Mouse (Mus musculus) liver, postnatal 0 days (tissue): ENCODE data around the gene Fcrla. TPM values are rescaled to one million over a fixed set of nuclear protein-coding genes. Genes with fewer than 3 reads are reported as not detected.
A peak's percentile ranks its signal among the peaks of the same experiment; 100 is the strongest.

Source experiments
- ATAC-seq: fragments of 200-750 bp; cut with Nextera tagmentation; 2 replicates; pipeline ENCODE4 v1.8.0; 2017; ENCODE audit warnings: mild to moderate bottlenecking, moderate library complexity
- DNase-seq: peaks from one replicate; pipeline ENCODE4 v3.0.0-alpha.2; 2016
- H3K27ac ChIP-seq: fragments of 300-500 bp; sonication (generic); 2 replicates; pipeline ENCODE4 v1.5.1; 2014; ENCODE audit warnings: antibody characterized with exemption, moderate library complexity, mild to moderate bottlenecking, low read depth
- H3K27me3 ChIP-seq: fragments of 300-500 bp; sonication (generic); 2 replicates; pipeline ENCODE4 v1.6.1; 2014; ENCODE audit warnings: low read length, control low read depth, mixed read lengths; ENCODE audit not compliant: insufficient read depth
- H3K36me3 ChIP-seq: fragments of 300-500 bp; sonication (generic); replicated peaks from 2 replicates; pipeline ENCODE4 v1.6.1; 2014; ENCODE audit warnings: mild to moderate bottlenecking, control low read depth, low read length, moderate library complexity, mixed read lengths; ENCODE audit not compliant: insufficient read depth
- H3K4me1 ChIP-seq: fragments of 300-500 bp; sonication (generic); 2 replicates; pipeline ENCODE4 v1.6.1; 2014; ENCODE audit warnings: antibody characterized with exemption, mild to moderate bottlenecking, control low read depth; ENCODE audit not compliant: insufficient read depth
- H3K4me2 ChIP-seq: fragments of 300-500 bp; sonication (generic); 2 replicates; pipeline ENCODE4 v1.6.1; 2014; ENCODE audit warnings: low read depth, mild to moderate bottlenecking, low read length, moderate library complexity, mixed read lengths
- H3K4me3 ChIP-seq: fragments of 300-500 bp; sonication (generic); 2 replicates; pipeline ENCODE4 v1.5.1; 2014; ENCODE audit warnings: low read depth, low read length
- H3K9ac ChIP-seq: fragments of 300-500 bp; sonication (generic); replicated peaks from 2 replicates; pipeline ENCODE4 v1.6.1; 2014; ENCODE audit warnings: mild to moderate bottlenecking, moderate library complexity
- H3K9me3 ChIP-seq: fragments of 300-500 bp; sonication (generic); 2 replicates; pipeline ENCODE4 v1.6.1; 2016; ENCODE audit warnings: mild to moderate bottlenecking, control low read depth, low read length, mixed read lengths
- CTCF ChIP-seq: sonication (generic); IDR thresholded peaks from 2 replicates; pipeline ENCODE4 v1.5.1; 2016; ENCODE audit warnings: antibody characterized with exemption, low read depth
- EP300 ChIP-seq: IDR thresholded peaks from 2 replicates; pipeline ENCODE4 v1.6.1; 2016; ENCODE audit warnings: antibody characterized with exemption, low read depth, mild to moderate bottlenecking
- WGBS: fragments of 180-500 bp; shearing (Covaris S2); extraction: QIAGEN DNeasy Blood & Tissue Kit; methylation state at CpG from one replicate; pipeline ENCODE4 v1.1.7; 2014; ENCODE audit not compliant: insufficient replicate concordance; 5-methylcytosine and 5-hydroxymethylcytosine counted together
- polyA plus RNA-seq: library from polyadenylated mRNA; unstranded; fragments of >200 nt; fragmentation: Nextera tagmentation; extraction: Ambion mirVana; gene quantifications from 2 replicates; pipeline ENCODE4 v1.2.1, GENCODE M21; 2015

Fcrla gene
- polyA plus RNA-seq, 1 experiment from 2014 or later, result 10.4 TPM

DNA sequence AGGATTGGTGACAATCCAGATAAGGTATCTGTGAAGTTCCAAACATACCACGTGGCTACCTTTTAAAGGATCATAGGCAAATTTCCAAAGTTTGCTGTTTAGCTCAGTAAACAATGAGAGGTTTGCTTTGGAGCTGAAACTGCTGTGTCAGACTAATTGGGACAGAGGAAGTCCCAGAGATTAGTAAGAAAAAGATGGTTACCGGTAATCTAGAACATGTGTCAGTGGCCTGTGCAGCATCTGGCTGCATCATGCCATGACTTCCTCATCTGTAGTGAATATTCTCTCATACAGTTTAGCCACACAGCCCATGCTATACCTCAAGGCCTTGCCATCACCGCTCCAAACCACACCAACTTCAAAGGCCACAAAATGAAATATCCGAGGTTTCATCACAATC, 45.6 kb upstream of the Fcrla start:
- peak; percentile 36; the same call in 1 of the 2 replicates for ATAC-seq
- TF ChIP-seq EP300, result peak; percentile 55; the same call in 1 of the 2 replicates
- TF ChIP-seq CTCF, result no peak
- WGBS, result 29% methylated on average over 4 of the region's 4 CpGs
- no peaks in the 10 kb centered on the region for H3K27me3 ChIP-seq
- H3K4me1 ChIP-seq, result peaks cover 6% of the 10 kb centered on the region; the same call in 1 of the 2 replicates
- no peak overlapping the region for H3K4me2 ChIP-seq
- no peak for DNase-seq
- no peak overlapping the region for H3K27ac ChIP-seq
- H3K4me3 ChIP-seq, result no peak overlapping the region
- H3K9ac ChIP-seq, result no peak overlapping the region
- no peaks in the 10 kb centered on the region for H3K9me3 ChIP-seq
- no peaks in the 10 kb centered on the region for H3K36me3 ChIP-seq

GRCm38 (mm10) chr1:170972494-170972893, 45.1 kb upstream of the Fcrla start:
- Histone ChIP-seq H3K4me1 (peaks cover 6% of the 10 kb centered on the region), H3K27me3 (no peaks in the 10 kb centered on the region), H3K27ac (no peak overlapping the region), H3K4me3 (no peak overlapping the region), H3K9me3 (no peaks in the 10 kb centered on the region), H3K36me3 (no peaks in the 10 kb centered on the region), H3K4me2 (no peak overlapping the region), H3K9ac (no peak overlapping the region)
- DNase-seq, result no peak
- 76% methylated on average over 6 of the region's 6 CpGs for WGBS
- no peak for ATAC-seq
- TF ChIP-seq EP300 (no peak), CTCF (no peak)

GRCm38 (mm10) chr1:170968576-170968975, 41.2 kb upstream of the Fcrla start:
- Histone ChIP-seq H3K4me1 (peaks cover 4% of the 10 kb centered on the region; the same call in 1 of the 2 replicates), H3K9me3 (no peaks in the 10 kb centered on the region), H3K27ac (no peak overlapping the region), H3K4me2 (no peak overlapping the region), H3K4me3 (no peak overlapping the region), H3K27me3 (no peaks in the 10 kb centered on the region), H3K36me3 (no peaks in the 10 kb centered on the region), H3K9ac (no peak overlapping the region)
- DNase-seq (no peak), ATAC-seq (no peak)
- TF ChIP-seq CTCF (no peak), EP300 (no peak)
- 79% methylated on average over 1 of the region's 1 CpGs for WGBS

DNA sequence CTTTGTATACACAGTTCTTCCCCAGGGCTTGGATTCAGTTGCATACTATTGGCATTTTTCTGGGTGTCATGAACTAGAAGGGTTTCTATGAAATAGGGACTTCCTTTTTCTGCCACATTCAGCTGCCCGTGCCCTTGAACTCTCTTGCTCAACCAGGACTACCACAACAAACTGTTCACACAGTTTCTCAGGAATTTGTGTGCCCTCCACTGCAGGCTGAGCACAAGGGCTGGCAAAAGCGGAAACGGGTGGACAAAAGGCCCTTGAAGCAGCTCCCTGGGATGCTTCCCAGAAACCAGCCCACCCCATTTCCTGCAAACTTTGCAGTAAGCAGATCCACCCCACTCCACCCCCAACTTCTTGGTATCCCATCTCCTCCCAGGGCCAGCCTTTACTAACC, 40.2 kb upstream of the Fcrla start:
- no peak overlapping the region for H3K9ac ChIP-seq
- 53% methylated on average over 3 of the region's 3 CpGs for WGBS
- no peak for DNase-seq
- no peak overlapping the region for H3K4me3 ChIP-seq
- H3K27ac ChIP-seq, result 0 out of 2 replicates have a peak overlapping the region, but pooled peaks have one; percentile 30
- no peaks in the 10 kb centered on the region for H3K27me3 ChIP-seq
- peaks cover 8% of the 10 kb centered on the region for H3K4me1 ChIP-seq
- no peak for TF ChIP-seq CTCF
- TF ChIP-seq EP300, result no peak
- H3K9me3 ChIP-seq, result no peaks in the 10 kb centered on the region
- no peaks in the 10 kb centered on the region for H3K36me3 ChIP-seq
- H3K4me2 ChIP-seq, result no peak overlapping the region
- 0 out of 2 replicates have a peak, but pooled peaks have one; percentile 8 for ATAC-seq

DNA sequence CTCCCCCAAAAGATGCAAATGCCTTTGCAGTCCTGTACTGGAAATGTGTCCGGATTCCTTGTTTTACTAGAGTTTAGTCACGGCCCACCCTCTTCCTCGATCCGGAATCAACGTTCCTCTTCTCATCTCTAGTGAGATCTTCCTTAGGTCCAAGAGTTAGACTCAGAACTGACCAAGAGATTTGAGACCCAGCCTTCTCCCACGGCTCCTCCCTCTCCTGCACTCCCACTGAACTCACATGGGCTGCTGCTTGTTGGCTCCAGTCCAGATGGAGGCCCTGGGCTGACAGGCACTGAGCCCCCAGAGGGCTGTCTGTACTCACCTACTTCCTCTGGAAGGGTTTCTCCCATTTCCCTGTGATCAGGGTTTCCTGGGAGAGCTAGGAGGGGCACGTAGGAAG, 35.7 kb upstream of the Fcrla start:
- WGBS, result 72% methylated on average over 7 of the region's 7 CpGs
- Histone ChIP-seq H3K27ac (no peak overlapping the region), H3K9ac (no peak overlapping the region), H3K4me1 (peaks cover 14% of the 10 kb centered on the region), H3K36me3 (no peaks in the 10 kb centered on the region), H3K4me3 (no peak overlapping the region), H3K27me3 (no peaks in the 10 kb centered on the region), H3K4me2 (no peak overlapping the region), H3K9me3 (no peaks in the 10 kb centered on the region)
- ATAC-seq (no peak), DNase-seq (no peak)
- TF ChIP-seq CTCF (no peak), EP300 (no peak)

DNA sequence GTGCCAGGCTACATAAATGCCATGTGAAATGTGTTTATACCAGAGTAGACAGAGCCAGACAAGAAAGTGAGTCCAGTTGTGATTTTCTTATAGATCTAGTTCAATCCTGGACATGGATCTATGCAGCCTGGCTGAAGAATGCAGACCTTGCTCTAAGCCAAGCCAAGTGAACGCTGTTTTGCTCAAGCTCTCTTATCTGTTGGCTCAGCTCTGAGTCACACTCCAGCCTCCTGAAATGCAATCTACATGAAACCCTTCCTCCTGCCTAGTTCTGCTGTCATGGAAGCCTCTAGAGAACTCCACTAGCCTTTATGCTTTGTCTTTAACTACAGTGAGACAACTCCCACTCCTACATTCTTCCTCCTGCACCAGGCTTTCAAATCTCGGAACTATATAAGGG, 34.9 kb upstream of the Fcrla start:
- Histone ChIP-seq H3K4me1 (peaks cover 10% of the 10 kb centered on the region), H3K4me3 (no peak overlapping the region), H3K27me3 (no peaks in the 10 kb centered on the region), H3K36me3 (no peaks in the 10 kb centered on the region), H3K9ac (no peak overlapping the region), H3K4me2 (no peak overlapping the region), H3K27ac (no peak overlapping the region), H3K9me3 (no peaks in the 10 kb centered on the region)
- DNase-seq (no peak), ATAC-seq (no peak)
- WGBS, result 40% methylated on average over 2 of the region's 2 CpGs
- TF ChIP-seq EP300 (no peak), CTCF (no peak)

GRCm38 (mm10) chr1:170961101-170961500, 33.7 kb upstream of the Fcrla start:
- Histone ChIP-seq H3K4me2 (no peak overlapping the region), H3K9me3 (no peaks in the 10 kb centered on the region), H3K4me1 (peaks cover 10% of the 10 kb centered on the region), H3K4me3 (no peak overlapping the region), H3K9ac (no peak overlapping the region), H3K27ac (no peak overlapping the region), H3K36me3 (no peaks in the 10 kb centered on the region), H3K27me3 (no peaks in the 10 kb centered on the region)
- DNase-seq (no peak), ATAC-seq (no peak)
- no peak for TF ChIP-seq CTCF
- TF ChIP-seq EP300, result no peak
- 75% methylated on average over 6 of the region's 6 CpGs for WGBS
